Mouse (Mus musculus) kidney, postnatal 14 days (tissue): ENCODE measurements around the gene Dip2b.
A peak's percentile ranks its signal among the peaks of the same experiment; 100 is the strongest.

Source experiments
- DNase-seq: peaks from one replicate; pipeline ENCODE4 v3.0.0; 2022; ENCODE audit warnings: mixed read lengths

Gene Dip2b

GRCm38 (mm10) chr15:100052726-100053125 lies 14.3 kb downstream of the Dip2b start:
- no peak for DNase-seq

GRCm38 (mm10) chr15:100056397-100056908 lies 18.0 kb downstream of the Dip2b start:
- no peak for DNase-seq

GRCm38 (mm10) chr15:100057698-100058097 lies 19.2 kb downstream of the Dip2b start:
- DNase-seq, result no peak

GRCm38 (mm10) chr15:100058143-100058542 lies 19.7 kb downstream of the Dip2b start:
- DNase-seq, result no peak

- DNase-seq, result no peak
Measured at GRCm38 (mm10) chr15:100058912-100059311, 20.4 kb downstream of the Dip2b start.

GRCm38 (mm10) chr15:100059626-100060311 lies 21.3 kb downstream of the Dip2b start:
- no peak for DNase-seq

- no peak for DNase-seq
Measured at GRCm38 (mm10) chr15:100060513-100061140, 22.2 kb downstream of the Dip2b start.

- DNase-seq, result no peak
Measured at GRCm38 (mm10) chr15:100061377-100061776, 22.9 kb downstream of the Dip2b start.

GRCm38 (mm10) chr15:100063229-100063773 lies 24.8 kb downstream of the Dip2b start:
- no peak for DNase-seq

- peak; percentile 33 for DNase-seq
Measured at GRCm38 (mm10) chr15:100066702-100067101, 28.2 kb downstream of the Dip2b start.

GRCm38 (mm10) chr15:100069101-100069500 lies 30.6 kb downstream of the Dip2b start:
- no peak for DNase-seq

GRCm38 (mm10) chr15:100070021-100070420 lies 31.6 kb downstream of the Dip2b start:
- no peak for DNase-seq

GRCm38 (mm10) chr15:100071819-100072218 lies 33.4 kb downstream of the Dip2b start:
- DNase-seq, result no peak

GRCm38 (mm10) chr15:100073696-100074453 lies 35.4 kb downstream of the Dip2b start:
- no peak for DNase-seq

GRCm38 (mm10) chr15:100074754-100075153 lies 36.3 kb downstream of the Dip2b start:
- DNase-seq, result no peak

GRCm38 (mm10) chr15:100076362-100076761 lies 37.9 kb downstream of the Dip2b start:
- no peak for DNase-seq

GRCm38 (mm10) chr15:100080833-100081477 lies 42.5 kb downstream of the Dip2b start:
- no peak for DNase-seq

- no peak for DNase-seq
Measured at GRCm38 (mm10) chr15:100081478-100081998, 43.1 kb downstream of the Dip2b start.

GRCm38 (mm10) chr15:100082052-100082451 lies 43.6 kb downstream of the Dip2b start:
- DNase-seq, result no peak

GRCm38 (mm10) chr15:100082733-100083132 lies 44.3 kb downstream of the Dip2b start:
- DNase-seq, result no peak

GRCm38 (mm10) chr15:100083882-100084281 lies 45.4 kb downstream of the Dip2b start:
- DNase-seq, result no peak

- DNase-seq, result no peak
Measured at GRCm38 (mm10) chr15:100084882-100085281, 46.4 kb downstream of the Dip2b start.
